Mouse (Mus musculus) olfactory bulb, adult 2 months (tissue): ENCODE measurements around the gene Wscd2.

Source experiments
- CTCF ChIP-seq: fragments of 200-500 bp; IDR thresholded peaks from 2 replicates; pipeline ENCODE4 v1.5.1; 2012; ENCODE audit warnings: low read depth, mild to moderate bottlenecking, low read length, moderate library complexity; ENCODE audit not compliant: insufficient read depth
- POLR2A ChIP-seq: fragments of 200-500 bp; IDR thresholded peaks from 2 replicates; pipeline ENCODE4 v1.6.1; 2012; ENCODE audit warnings: mild to moderate bottlenecking, low read depth, low read length, moderate library complexity; ENCODE audit not compliant: insufficient read depth

GRCm38 (mm10) chr5:113591166-113591565, 101.0 kb downstream of the Wscd2 start:
- TF ChIP-seq POLR2A (no peak), CTCF (no peak)
